In the genomic region with DNA sequence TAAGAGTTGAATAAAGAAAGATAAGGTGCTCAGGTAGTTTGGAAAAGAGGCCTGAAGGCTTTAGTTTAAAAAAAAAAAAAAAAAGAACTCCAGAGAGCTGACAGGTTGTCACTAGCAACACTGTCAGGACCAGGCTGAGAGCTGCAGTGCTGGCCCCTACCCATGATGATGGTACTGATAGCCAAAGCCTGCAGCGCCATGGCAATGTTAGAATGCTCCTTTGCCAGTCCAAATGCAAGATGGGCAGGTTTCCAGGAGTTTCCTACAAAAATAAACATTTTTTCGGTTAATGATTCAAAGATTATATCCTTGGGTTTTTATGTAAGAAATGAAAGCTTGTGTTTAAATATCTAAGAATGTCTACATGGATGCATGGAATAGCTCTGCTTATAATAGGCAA, we compare ENCODE assay signal across 19 mouse cellular contexts.
"Had no signal": no experiment of that assay in that cellular context is flagged by ENCODE, and none has a peak within 500 bp of the region (broad histone marks: within the 10 kb centered on the region; RNA-seq: fewer than 3 reads in every experiment).

No protein-coding gene starts in this region.

- H3K27ac ChIP-seq: kidney, postnatal 0 days; liver, embryonic 15.5 days; macrophage; midbrain, embryonic 12.5 days; midbrain, embryonic 15.5 days; neural tube, embryonic 12.5 days; neural tube, embryonic 15.5 days; stomach, postnatal 0 days had no signal

- H3K4me2 ChIP-seq: liver, embryonic 11.5 days; liver, embryonic 15.5 days; midbrain, embryonic 12.5 days; midbrain, embryonic 15.5 days; neural tube, embryonic 12.5 days; neural tube, embryonic 15.5 days had no signal

- H3K9ac ChIP-seq: liver, embryonic 15.5 days; midbrain, embryonic 12.5 days; midbrain, embryonic 15.5 days; neural tube, embryonic 12.5 days; neural tube, embryonic 15.5 days had no signal

- H3K27me3 ChIP-seq: liver, embryonic 15.5 days; midbrain, embryonic 12.5 days; midbrain, embryonic 15.5 days; neural tube, embryonic 12.5 days; neural tube, embryonic 15.5 days had no signal

- DNase-seq: kidney, adult 18-20 months; kidney, postnatal 25 days; lung, adult 18-20 months; lung, postnatal 14 days; right cerebral cortex, adult 18-20 months; right cerebral cortex, postnatal 14 days; right cerebral cortex, postnatal 4 days; thymus, adult 2 months; thymus, postnatal 14 days; thymus, postnatal 4 days had no signal

- ATAC-seq: midbrain, embryonic 15.5 days had no signal

- H3K4me3 ChIP-seq: liver, embryonic 15.5 days; midbrain, embryonic 12.5 days; midbrain, embryonic 15.5 days; neural tube, embryonic 12.5 days; neural tube, embryonic 15.5 days had no signal

- H3K36me3 ChIP-seq: liver, embryonic 15.5 days; midbrain, embryonic 12.5 days; midbrain, embryonic 15.5 days; neural tube, embryonic 12.5 days; neural tube, embryonic 15.5 days had no signal

- H3K9me3 ChIP-seq: liver, embryonic 15.5 days; midbrain, embryonic 12.5 days; midbrain, embryonic 15.5 days; neural tube, embryonic 12.5 days; neural tube, embryonic 15.5 days had no signal

- H3K4me1 ChIP-seq: liver, embryonic 15.5 days; midbrain, embryonic 12.5 days; midbrain, embryonic 15.5 days; neural tube, embryonic 12.5 days; neural tube, embryonic 15.5 days had no signal
